Mouse (Mus musculus) limb, embryonic 14.5 days (tissue): ENCODE data around the gene Coq8a. TPM values are rescaled to one million over a fixed set of nuclear protein-coding genes. Genes with fewer than 3 reads are reported as not detected.

ENCODE experiments used
- ATAC-seq: fragments of 200-750 bp; cut with Nextera tagmentation; 2 replicates; pipeline ENCODE4 v1.8.0; 2017; ENCODE audit warnings: low read depth, moderate number of reproducible peaks, moderate TSS enrichment; ENCODE audit not compliant: low FRiP score
- DNase-seq: peaks from one replicate; pipeline ENCODE4 v3.0.0-alpha.2; 2015; ENCODE audit warnings: low spot score
- H3K27ac ChIP-seq: fragments of 300-500 bp; sonication (generic); replicated peaks from 2 replicates; pipeline ENCODE4 v1.5.1; 2014; ENCODE audit warnings: low read depth, mild to moderate bottlenecking, low read length, moderate library complexity, mixed read lengths
- H3K27me3 ChIP-seq: fragments of 300-500 bp; sonication (generic); 2 replicates; pipeline ENCODE4 v1.6.1; 2014; ENCODE audit warnings: low read length, mixed read lengths; ENCODE audit not compliant: control insufficient read depth, insufficient read depth
- H3K36me3 ChIP-seq: fragments of 300-500 bp; sonication (generic); 2 replicates; pipeline ENCODE4 v1.6.1; 2014; ENCODE audit warnings: mild to moderate bottlenecking, low read length, moderate library complexity, mixed read lengths; ENCODE audit not compliant: control insufficient read depth, insufficient read depth
- H3K4me1 ChIP-seq: fragments of 300-500 bp; sonication (generic); 2 replicates; pipeline ENCODE4 v1.6.1; 2014; ENCODE audit warnings: antibody characterized with exemption, low read length, mixed read lengths; ENCODE audit not compliant: control insufficient read depth, insufficient read depth
- H3K4me2 ChIP-seq: fragments of 300-500 bp; sonication (generic); replicated peaks from 2 replicates; pipeline ENCODE4 v1.6.1; 2014; ENCODE audit warnings: low read depth, mild to moderate bottlenecking, low read length, moderate library complexity; ENCODE audit not compliant: severe bottlenecking
- H3K4me3 ChIP-seq: fragments of 300-500 bp; sonication (generic); replicated peaks from 2 replicates; pipeline ENCODE4 v1.5.1; 2014; ENCODE audit warnings: low read length
- H3K9ac ChIP-seq: fragments of 300-500 bp; sonication (generic); 2 replicates; pipeline ENCODE4 v1.6.1; 2014; ENCODE audit warnings: mild to moderate bottlenecking, low read depth, low read length, moderate library complexity; ENCODE audit not compliant: severe bottlenecking
- H3K9me3 ChIP-seq: fragments of 300-500 bp; sonication (generic); 2 replicates; pipeline ENCODE4 v1.6.1; 2016; ENCODE audit warnings: low read length; ENCODE audit not compliant: control insufficient read depth
- POLR2A ChIP-seq: fragments of 200-500 bp; IDR thresholded peaks from 2 replicates; pipeline ENCODE4 v1.8.0; 2012; ENCODE audit warnings: inconsistent platforms, mild to moderate bottlenecking, moderate library complexity, borderline replicate concordance; ENCODE audit not compliant: insufficient read depth, insufficient read length; ENCODE audit errors: extremely low read depth
- WGBS: fragments of 180-500 bp; shearing (Covaris S2); extraction: QIAGEN DNeasy Blood & Tissue Kit; methylation state at CpG from one replicate; pipeline ENCODE4 v1.1.7; 2014; 5-methylcytosine and 5-hydroxymethylcytosine counted together
- polyA plus RNA-seq, 2 experiments: library from polyadenylated mRNA; depleted of rRNA in 1 of 2; stranded (reverse) in 1 of 2; unstranded in 1 of 2; fragments of >200 nt; fragmentation: Nextera tagmentation in 1 of 2; extraction: Ambion mirVana in 1 of 2; gene quantifications; 2 replicates each; pipeline versions ENCODE4 v1.2.1 to v1.2.3; 2012 to 2014

The Coq8a gene
- polyA plus RNA-seq, 2 experiments: 6.3 to 8.1 TPM

DNA sequence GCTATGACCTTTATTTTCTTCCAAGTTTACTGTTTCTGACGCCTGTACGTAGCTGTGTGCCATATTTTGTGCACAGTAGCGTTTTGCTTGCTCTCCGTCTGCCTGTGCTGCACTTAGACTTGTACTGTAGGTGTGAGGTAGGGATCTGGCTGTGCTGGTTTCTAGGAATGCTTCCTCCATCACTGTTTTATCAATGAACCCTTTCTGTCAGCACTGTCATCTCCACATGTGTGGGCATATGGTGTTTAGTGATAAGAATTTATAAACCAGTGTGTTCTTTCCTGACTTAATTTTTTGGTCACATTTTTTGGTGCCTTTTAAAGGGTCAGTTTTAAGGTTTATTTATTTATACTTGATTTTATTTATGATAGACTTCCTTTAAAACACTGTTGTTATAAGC lies 50.8 kb downstream of the Coq8a start:
- H3K27ac ChIP-seq: no peak overlapping the region
- no peaks in the 10 kb centered on the region for H3K9me3 ChIP-seq
- DNase-seq (no peak), ATAC-seq (no peak)
- H3K4me3 ChIP-seq: no peak overlapping the region
- no peak overlapping the region for H3K9ac ChIP-seq
- peaks cover 62% of the 10 kb centered on the region for H3K36me3 ChIP-seq
- H3K27me3 ChIP-seq: no peaks in the 10 kb centered on the region
- TF ChIP-seq POLR2A: no peak
- WGBS: 84% methylated on average over 4 of the region's 4 CpGs
- H3K4me1 ChIP-seq: no peaks in the 10 kb centered on the region
- H3K4me2 ChIP-seq: no peak overlapping the region

DNA sequence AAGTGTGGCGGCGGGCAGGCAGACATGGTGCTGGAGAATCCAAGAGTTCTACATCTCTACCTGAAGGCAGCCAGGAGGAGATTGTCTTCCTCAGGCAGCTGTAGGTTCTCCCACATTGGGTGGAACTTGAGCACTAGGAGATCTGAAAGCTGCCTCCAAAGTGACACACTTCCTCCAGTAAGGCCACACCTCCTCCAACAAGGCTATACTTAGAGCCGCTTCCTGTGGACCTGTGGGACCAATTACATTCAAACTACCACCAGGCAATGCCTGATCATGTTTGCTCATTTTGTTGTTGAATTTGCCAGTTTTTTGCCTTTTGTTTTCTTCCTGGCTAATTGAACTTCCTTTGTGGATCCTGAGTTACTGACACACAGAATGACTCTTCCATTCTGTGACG lies 51.4 kb downstream of the Coq8a start:
- Histone ChIP-seq H3K4me3 (no peak overlapping the region), H3K36me3 (peaks cover 64% of the 10 kb centered on the region), H3K9me3 (no peaks in the 10 kb centered on the region), H3K4me2 (no peak overlapping the region), H3K4me1 (no peaks in the 10 kb centered on the region), H3K27ac (no peak overlapping the region), H3K27me3 (no peaks in the 10 kb centered on the region), H3K9ac (no peak overlapping the region)
- TF ChIP-seq POLR2A: no peak
- no peak for ATAC-seq
- no peak for DNase-seq
- WGBS: 66% methylated on average over 4 of the region's 4 CpGs

- Histone ChIP-seq H3K4me3 (no peak overlapping the region), H3K36me3 (peaks cover 57% of the 10 kb centered on the region), H3K9ac (no peak overlapping the region), H3K27me3 (no peaks in the 10 kb centered on the region), H3K4me1 (no peaks in the 10 kb centered on the region), H3K27ac (no peak overlapping the region), H3K4me2 (no peak overlapping the region), H3K9me3 (no peaks in the 10 kb centered on the region)
- DNase-seq: no peak
- ATAC-seq: no peak
- WGBS: 93% methylated on average over 2 of the region's 2 CpGs
- TF ChIP-seq POLR2A: no peak
Measured at GRCm38 (mm10) chr1:180140970-180141369, 58.4 kb downstream of the Coq8a start.

DNA sequence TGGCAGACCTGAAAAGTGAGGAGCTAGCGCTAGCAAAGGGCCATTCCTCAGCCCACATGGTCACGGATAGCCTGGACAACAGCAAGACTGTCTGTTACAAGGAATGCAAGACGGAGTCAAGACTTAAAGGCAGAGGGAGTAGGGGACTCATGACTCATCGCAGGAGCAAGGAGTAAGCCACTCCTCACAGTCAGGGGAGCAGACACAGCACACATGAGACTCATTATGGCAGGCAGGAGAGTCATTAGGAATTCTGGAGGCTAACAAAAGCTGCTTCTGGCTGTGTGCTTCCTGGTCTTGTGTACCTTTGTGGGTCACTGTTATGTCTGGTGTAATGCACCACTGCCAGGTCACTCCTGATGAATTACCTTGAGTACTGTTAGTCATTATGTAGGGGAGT lies 60.2 kb downstream of the Coq8a start:
- 56% methylated on average over 4 of the region's 4 CpGs for WGBS
- no peak overlapping the region for H3K27ac ChIP-seq
- ATAC-seq (no peak), DNase-seq (no peak)
- H3K9ac ChIP-seq: no peak overlapping the region
- peaks cover 50% of the 10 kb centered on the region for H3K36me3 ChIP-seq
- H3K4me1 ChIP-seq: no peaks in the 10 kb centered on the region
- no peak for TF ChIP-seq POLR2A
- H3K27me3 ChIP-seq: no peaks in the 10 kb centered on the region
- no peaks in the 10 kb centered on the region for H3K9me3 ChIP-seq
- no peak overlapping the region for H3K4me2 ChIP-seq
- no peak overlapping the region for H3K4me3 ChIP-seq

DNA sequence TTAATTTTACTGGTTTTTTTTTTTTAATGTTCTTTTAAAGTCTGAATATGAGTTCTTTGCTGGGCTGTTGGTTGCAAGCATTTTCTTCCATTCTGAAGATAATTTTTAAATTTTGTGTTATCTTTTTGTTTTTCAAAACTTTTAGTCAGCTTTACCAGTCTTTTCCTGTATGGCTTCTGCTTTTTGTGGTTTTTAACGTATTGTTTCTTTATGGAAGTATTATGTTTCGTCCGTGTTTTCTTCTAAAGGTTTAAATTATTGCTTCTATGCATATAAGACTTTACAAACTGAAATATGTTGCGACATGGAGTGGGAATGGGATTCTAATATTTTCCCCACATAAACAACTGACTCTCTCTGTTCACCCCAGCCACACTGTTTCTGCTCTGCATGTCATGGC lies 67.2 kb downstream of the Coq8a start:
- Histone ChIP-seq H3K4me2 (no peak overlapping the region), H3K27ac (no peak overlapping the region), H3K27me3 (no peaks in the 10 kb centered on the region), H3K36me3 (peaks cover 23% of the 10 kb centered on the region), H3K4me3 (no peak overlapping the region), H3K9me3 (no peaks in the 10 kb centered on the region), H3K9ac (no peak overlapping the region), H3K4me1 (no peaks in the 10 kb centered on the region)
- DNase-seq: no peak
- 85% methylated on average over 4 of the region's 4 CpGs for WGBS
- no peak for ATAC-seq
- TF ChIP-seq POLR2A: no peak

- Histone ChIP-seq H3K4me3 (no peak overlapping the region), H3K4me2 (no peak overlapping the region), H3K9me3 (no peaks in the 10 kb centered on the region), H3K27ac (no peak overlapping the region), H3K9ac (no peak overlapping the region), H3K27me3 (no peaks in the 10 kb centered on the region), H3K36me3 (peaks cover 15% of the 10 kb centered on the region), H3K4me1 (no peaks in the 10 kb centered on the region)
- ATAC-seq (no peak), DNase-seq (no peak)
- 51% methylated on average over 3 of the region's 3 CpGs for WGBS
- no peak for TF ChIP-seq POLR2A
Measured at GRCm38 (mm10) chr1:180131402-180131801, 68.0 kb downstream of the Coq8a start.
